Mouse (Mus musculus) neural tube, embryonic 15.5 days (tissue): Measurements from ENCODE around the gene Crhr1. TPM values are rescaled to one million over a fixed set of nuclear protein-coding genes. Genes with fewer than 3 reads are reported as not detected.

Experiments used
- ATAC-seq: fragments of 200-750 bp; cut with Nextera tagmentation; 2 replicates; pipeline ENCODE4 v1.8.0; 2017; ENCODE audit warnings: mild to moderate bottlenecking, moderate TSS enrichment, moderate library complexity; ENCODE audit not compliant: low FRiP score
- H3K27ac ChIP-seq: fragments of 300-500 bp; sonication (generic); replicated peaks from 2 replicates; pipeline ENCODE4 v1.5.1; 2015; ENCODE audit warnings: mild to moderate bottlenecking, inconsistent platforms
- H3K27me3 ChIP-seq: fragments of 300-500 bp; sonication (generic); replicated peaks from 2 replicates; pipeline ENCODE4 v1.6.1; 2015; ENCODE audit warnings: inconsistent platforms
- H3K36me3 ChIP-seq: fragments of 300-500 bp; sonication (generic); 2 replicates; pipeline ENCODE4 v1.6.1; 2015; ENCODE audit warnings: inconsistent platforms
- H3K4me1 ChIP-seq: fragments of 300-500 bp; sonication (generic); 2 replicates; pipeline ENCODE4 v1.6.1; 2015; ENCODE audit warnings: inconsistent platforms
- H3K4me2 ChIP-seq: fragments of 300-500 bp; sonication (generic); 2 replicates; pipeline ENCODE4 v1.6.1; 2015; ENCODE audit warnings: inconsistent platforms, mild to moderate bottlenecking, moderate library complexity
- H3K4me3 ChIP-seq: fragments of 300-500 bp; sonication (generic); replicated peaks from 2 replicates; pipeline ENCODE4 v1.5.1; 2015; ENCODE audit warnings: mild to moderate bottlenecking, inconsistent platforms
- H3K9ac ChIP-seq: fragments of 300-500 bp; sonication (generic); replicated peaks from 2 replicates; pipeline ENCODE4 v1.6.1; 2015; ENCODE audit warnings: mild to moderate bottlenecking, inconsistent platforms
- H3K9me3 ChIP-seq: fragments of 300-500 bp; sonication (generic); replicated peaks from 2 replicates; pipeline ENCODE4 v1.6.1; 2016; ENCODE audit warnings: inconsistent platforms
- WGBS: fragments of 180-500 bp; shearing (Covaris S2); methylation state at CpG from one replicate; pipeline ENCODE4 v1.1.7; 2015; ENCODE audit warnings: mixed read lengths; 5-methylcytosine and 5-hydroxymethylcytosine counted together
- polyA plus RNA-seq: library from polyadenylated mRNA; unstranded; fragments of >200 nt; fragmentation: Nextera tagmentation; extraction: Ambion mirVana; gene quantifications from 2 replicates; pipeline ENCODE4 v1.2.1, GENCODE M21; 2015

Crhr1 gene
- polyA plus RNA-seq, 1 experiment from 2014 or later = 6.6 TPM

GRCm38 (mm10) chr11:104144930-104145329 lies 12.3 kb downstream of the Crhr1 start:
- Histone ChIP-seq H3K9me3 (no peaks in the 10 kb centered on the region), H3K27ac (no peak overlapping the region), H3K27me3 (peaks cover 2% of the 10 kb centered on the region; the same call in 1 of the 2 replicates), H3K9ac (no peak overlapping the region), H3K4me3 (no peak overlapping the region), H3K4me1 (no peaks in the 10 kb centered on the region), H3K4me2 (no peak overlapping the region), H3K36me3 (no peaks in the 10 kb centered on the region)
- ATAC-seq = no peak
- 100% methylated on average over 1 of the region's 1 CpGs for WGBS

- WGBS = 74% methylated on average over 7 of the region's 7 CpGs
- no peak overlapping the region for H3K27ac ChIP-seq
- H3K9ac ChIP-seq = no peak overlapping the region
- no peak overlapping the region for H3K4me3 ChIP-seq
- H3K27me3 ChIP-seq = no peaks in the 10 kb centered on the region; the same call in 1 of the 2 replicates
- no peak overlapping the region for H3K4me2 ChIP-seq
- no peaks in the 10 kb centered on the region for H3K36me3 ChIP-seq
- peaks cover 11% of the 10 kb centered on the region; the same call in 1 of the 2 replicates for H3K4me1 ChIP-seq
- ATAC-seq = no peak
- no peaks in the 10 kb centered on the region for H3K9me3 ChIP-seq
Measured at GRCm38 (mm10) chr11:104148787-104149186, 16.1 kb downstream of the Crhr1 start.

GRCm38 (mm10) chr11:104150911-104151310 lies 18.3 kb downstream of the Crhr1 start:
- 60% methylated on average over 5 of the region's 5 CpGs for WGBS
- Histone ChIP-seq H3K4me1 (peaks cover 14% of the 10 kb centered on the region; the same call in 1 of the 2 replicates), H3K36me3 (no peaks in the 10 kb centered on the region), H3K4me3 (no peak overlapping the region), H3K27me3 (no peaks in the 10 kb centered on the region; the same call in 1 of the 2 replicates), H3K9me3 (no peaks in the 10 kb centered on the region), H3K9ac (no peak overlapping the region), H3K27ac (no peak overlapping the region), H3K4me2 (no peak overlapping the region)
- no peak for ATAC-seq

GRCm38 (mm10) chr11:104154332-104154731 lies 21.7 kb downstream of the Crhr1 start:
- no peak for ATAC-seq
- no peak overlapping the region for H3K4me2 ChIP-seq
- no peaks in the 10 kb centered on the region for H3K9me3 ChIP-seq
- H3K4me1 ChIP-seq = peaks cover 41% of the 10 kb centered on the region
- H3K27ac ChIP-seq = no peak overlapping the region
- WGBS = 62% methylated on average over 4 of the region's 4 CpGs
- no peaks in the 10 kb centered on the region for H3K36me3 ChIP-seq
- H3K9ac ChIP-seq = no peak overlapping the region
- H3K4me3 ChIP-seq = no peak overlapping the region
- H3K27me3 ChIP-seq = no peaks in the 10 kb centered on the region

GRCm38 (mm10) chr11:104154820-104155635 lies 22.4 kb downstream of the Crhr1 start:
- ATAC-seq = no peak
- WGBS = 27% methylated on average over 9 of the region's 9 CpGs
- Histone ChIP-seq H3K27me3 (no peaks in the 10 kb centered on the region), H3K9ac (no peak overlapping the region), H3K9me3 (no peaks in the 10 kb centered on the region), H3K4me1 (peaks cover 41% of the 10 kb centered on the region), H3K4me3 (no peak overlapping the region), H3K36me3 (no peaks in the 10 kb centered on the region), H3K27ac (no peak overlapping the region), H3K4me2 (no peak overlapping the region)

GRCm38 (mm10) chr11:104155899-104156298 lies 23.2 kb downstream of the Crhr1 start:
- Histone ChIP-seq H3K36me3 (no peaks in the 10 kb centered on the region), H3K27me3 (no peaks in the 10 kb centered on the region), H3K9me3 (no peaks in the 10 kb centered on the region), H3K9ac (no peak overlapping the region), H3K27ac (no peak overlapping the region), H3K4me1 (peaks cover 39% of the 10 kb centered on the region), H3K4me3 (no peak overlapping the region), H3K4me2 (no peak overlapping the region)
- ATAC-seq = no peak

GRCm38 (mm10) chr11:104156391-104156790 lies 23.7 kb downstream of the Crhr1 start:
- H3K4me1 ChIP-seq = peaks cover 35% of the 10 kb centered on the region
- 65% methylated on average over 3 of the region's 3 CpGs for WGBS
- no peak overlapping the region for H3K9ac ChIP-seq
- H3K36me3 ChIP-seq = no peaks in the 10 kb centered on the region
- no peak for ATAC-seq
- H3K27ac ChIP-seq = no peak overlapping the region
- H3K27me3 ChIP-seq = no peaks in the 10 kb centered on the region
- H3K4me3 ChIP-seq = no peak overlapping the region
- no peaks in the 10 kb centered on the region for H3K9me3 ChIP-seq
- no peak overlapping the region for H3K4me2 ChIP-seq

GRCm38 (mm10) chr11:104157603-104158259 lies 25.1 kb downstream of the Crhr1 start:
- peak overlapping the region; percentile 93 for H3K27ac ChIP-seq
- no peaks in the 10 kb centered on the region for H3K27me3 ChIP-seq
- ATAC-seq = peak; percentile 97
- H3K4me1 ChIP-seq = peaks cover 30% of the 10 kb centered on the region
- H3K9me3 ChIP-seq = no peaks in the 10 kb centered on the region
- H3K9ac ChIP-seq = peak overlapping the region; percentile 63
- H3K4me3 ChIP-seq = peak overlapping the region; percentile 45
- no peaks in the 10 kb centered on the region for H3K36me3 ChIP-seq
- 3% methylated on average over 23 of the region's 23 CpGs for WGBS
- peak overlapping the region; percentile 85 for H3K4me2 ChIP-seq

GRCm38 (mm10) chr11:104158260-104158907 lies 25.7 kb downstream of the Crhr1 start:
- peak overlapping the region; percentile 85 for H3K4me2 ChIP-seq
- ATAC-seq = peak; percentile 62; the same call in 1 of the 2 replicates
- peaks cover 30% of the 10 kb centered on the region for H3K4me1 ChIP-seq
- H3K4me3 ChIP-seq = peak overlapping the region; percentile 45
- no peaks in the 10 kb centered on the region for H3K27me3 ChIP-seq
- H3K36me3 ChIP-seq = no peaks in the 10 kb centered on the region
- no peaks in the 10 kb centered on the region for H3K9me3 ChIP-seq
- H3K9ac ChIP-seq = peak overlapping the region; percentile 63
- peak overlapping the region; percentile 93 for H3K27ac ChIP-seq
- WGBS = 5% methylated on average over 17 of the region's 17 CpGs

- no peaks in the 10 kb centered on the region for H3K36me3 ChIP-seq
- peaks cover 30% of the 10 kb centered on the region for H3K4me1 ChIP-seq
- H3K9ac ChIP-seq = no peak overlapping the region
- H3K4me2 ChIP-seq = no peak overlapping the region
- H3K27me3 ChIP-seq = no peaks in the 10 kb centered on the region
- H3K4me3 ChIP-seq = no peak overlapping the region
- H3K9me3 ChIP-seq = no peaks in the 10 kb centered on the region
- no peak for ATAC-seq
- 80% methylated on average over 4 of the region's 4 CpGs for WGBS
- H3K27ac ChIP-seq = no peak overlapping the region
Measured at GRCm38 (mm10) chr11:104159769-104160272, 27.2 kb downstream of the Crhr1 start.

- ATAC-seq = no peak
- no peak overlapping the region for H3K9ac ChIP-seq
- H3K4me2 ChIP-seq = no peak overlapping the region
- no peak overlapping the region for H3K4me3 ChIP-seq
- peaks cover 27% of the 10 kb centered on the region for H3K4me1 ChIP-seq
- no peak overlapping the region for H3K27ac ChIP-seq
- 80% methylated on average over 5 of the region's 5 CpGs for WGBS
- no peaks in the 10 kb centered on the region for H3K9me3 ChIP-seq
- H3K36me3 ChIP-seq = no peaks in the 10 kb centered on the region
- no peaks in the 10 kb centered on the region for H3K27me3 ChIP-seq
Measured at GRCm38 (mm10) chr11:104161153-104161552, 28.5 kb downstream of the Crhr1 start.
